Mouse (Mus musculus) thymus, postnatal 4 days (tissue): ENCODE measurements around the gene Zfp53.

Source experiments
- DNase-seq: peaks from one replicate; pipeline ENCODE4 v3.0.0; 2021

Gene Zfp53

GRCm38 (mm10) chr17:21530645-21531330 is 42.0 kb downstream of the Zfp53 start:
- no peak for DNase-seq

- peak; percentile 9 for DNase-seq
Observed at GRCm38 (mm10) chr17:21531621-21532020, 42.8 kb downstream of the Zfp53 start.

GRCm38 (mm10) chr17:21532101-21532951 is 43.5 kb downstream of the Zfp53 start:
- DNase-seq = peak; percentile 76

GRCm38 (mm10) chr17:21533961-21534360 is 45.2 kb downstream of the Zfp53 start:
- peak; percentile 6 for DNase-seq

- DNase-seq = peak; percentile 13
Observed at GRCm38 (mm10) chr17:21534460-21535095, 45.8 kb downstream of the Zfp53 start.

- peak; percentile 75 for DNase-seq
Observed at GRCm38 (mm10) chr17:21535096-21536001, 46.6 kb downstream of the Zfp53 start, which contains the start of gene Zfp52. Gene Zfp52, plus strand, starts transcription at chr17:21535539.

- DNase-seq = no peak
Observed at GRCm38 (mm10) chr17:21536096-21536495, 47.3 kb downstream of the Zfp53 start.

- no peak for DNase-seq
Observed at GRCm38 (mm10) chr17:21536676-21537075, 47.9 kb downstream of the Zfp53 start.

GRCm38 (mm10) chr17:21557831-21558230 is 69.0 kb downstream of the Zfp53 start:
- no peak for DNase-seq
